Mouse (Mus musculus) 3T3-L1 (cell line): ENCODE measurements around the gene Taok3.

Source experiments
- DNase-seq: peaks from one replicate; pipeline ENCODE4 v3.0.0-alpha.2; 2015; ENCODE audit warnings: low read depth, low spot score

Taok3 gene

GRCm38 (mm10) chr5:117117241-117117640, 2.7 kb upstream of the Taok3 start:
- no peak for DNase-seq

DNA sequence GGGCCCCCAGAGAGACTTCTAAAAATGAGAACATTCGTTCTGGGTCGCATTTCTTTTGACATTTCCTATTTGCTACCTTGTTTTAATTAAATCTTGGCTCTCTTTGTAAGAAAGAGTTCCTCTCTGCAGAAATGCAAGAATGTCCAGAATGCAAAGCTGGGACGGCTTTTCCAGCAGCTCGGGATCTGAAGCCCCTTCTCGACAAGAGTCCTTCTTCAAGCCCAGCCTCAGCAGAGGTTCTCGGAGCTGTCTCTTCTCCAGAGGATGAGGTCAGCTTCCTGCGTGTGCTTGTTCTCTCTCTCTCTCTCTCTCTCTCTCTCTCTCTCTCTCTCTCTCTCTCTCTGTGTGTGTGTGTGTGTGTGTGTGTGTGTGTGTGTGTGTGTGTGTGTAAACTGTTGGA, 2.2 kb upstream of the Taok3 start:
- no peak for DNase-seq

GRCm38 (mm10) chr5:117118220-117118619, 1.7 kb upstream of the Taok3 start:
- no peak for DNase-seq

GRCm38 (mm10) chr5:117118850-117119249, 1.1 kb upstream of the Taok3 start:
- no peak for DNase-seq

GRCm38 (mm10) chr5:117120489-117121466, 849 bp downstream of the Taok3 start:
- DNase-seq: peak; percentile 57

GRCm38 (mm10) chr5:117121657-117122056, 1.7 kb downstream of the Taok3 start:
- no peak for DNase-seq

- peak; percentile 75 for DNase-seq
Observed at GRCm38 (mm10) chr5:117123102-117123501, 3.2 kb downstream of the Taok3 start.

DNA sequence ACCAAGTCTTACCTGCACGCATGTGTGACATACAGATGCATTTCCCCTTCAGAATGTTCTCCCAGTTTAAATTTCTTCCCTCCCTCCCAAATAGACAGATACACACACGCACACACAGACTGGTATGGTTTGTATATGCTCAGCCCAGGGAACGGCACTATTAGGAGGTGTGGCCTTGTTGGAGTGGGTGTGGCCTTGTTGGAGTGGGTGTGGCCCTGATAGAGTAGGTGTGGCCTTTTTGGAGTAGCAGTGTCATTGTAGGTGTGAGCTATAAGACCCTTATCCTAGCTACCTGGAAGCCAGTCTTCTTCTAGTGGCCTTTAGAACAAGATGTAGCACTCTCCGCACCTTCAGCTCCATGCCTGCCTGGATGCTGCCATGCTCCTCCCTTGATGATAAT, 3.9 kb downstream of the Taok3 start:
- DNase-seq: no peak

- no peak for DNase-seq
Observed at GRCm38 (mm10) chr5:117125482-117126346, 5.8 kb downstream of the Taok3 start.

DNA sequence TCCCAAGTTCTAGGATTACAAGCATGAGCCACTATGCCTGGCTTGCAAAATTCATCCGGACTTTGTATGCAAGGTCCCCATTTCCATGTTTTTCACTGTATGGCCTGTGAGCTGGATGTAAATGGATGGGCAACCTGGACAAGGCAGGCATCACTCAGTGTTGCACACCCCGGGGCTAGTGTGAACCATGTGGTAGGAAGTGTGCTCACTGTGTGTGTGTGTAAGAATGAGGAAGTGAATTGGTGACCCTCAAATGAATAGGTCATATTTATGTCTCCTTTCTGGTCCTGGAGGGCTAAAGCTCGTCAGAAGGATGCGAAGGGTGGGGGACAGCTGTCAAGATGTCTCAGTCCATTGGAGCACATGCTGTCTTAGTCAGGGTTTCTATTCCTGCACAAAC, 7.1 kb downstream of the Taok3 start:
- no peak for DNase-seq

- no peak for DNase-seq
Observed at GRCm38 (mm10) chr5:117130726-117131125, 10.8 kb downstream of the Taok3 start.

GRCm38 (mm10) chr5:117133446-117134065, 13.6 kb downstream of the Taok3 start:
- no peak for DNase-seq

DNA sequence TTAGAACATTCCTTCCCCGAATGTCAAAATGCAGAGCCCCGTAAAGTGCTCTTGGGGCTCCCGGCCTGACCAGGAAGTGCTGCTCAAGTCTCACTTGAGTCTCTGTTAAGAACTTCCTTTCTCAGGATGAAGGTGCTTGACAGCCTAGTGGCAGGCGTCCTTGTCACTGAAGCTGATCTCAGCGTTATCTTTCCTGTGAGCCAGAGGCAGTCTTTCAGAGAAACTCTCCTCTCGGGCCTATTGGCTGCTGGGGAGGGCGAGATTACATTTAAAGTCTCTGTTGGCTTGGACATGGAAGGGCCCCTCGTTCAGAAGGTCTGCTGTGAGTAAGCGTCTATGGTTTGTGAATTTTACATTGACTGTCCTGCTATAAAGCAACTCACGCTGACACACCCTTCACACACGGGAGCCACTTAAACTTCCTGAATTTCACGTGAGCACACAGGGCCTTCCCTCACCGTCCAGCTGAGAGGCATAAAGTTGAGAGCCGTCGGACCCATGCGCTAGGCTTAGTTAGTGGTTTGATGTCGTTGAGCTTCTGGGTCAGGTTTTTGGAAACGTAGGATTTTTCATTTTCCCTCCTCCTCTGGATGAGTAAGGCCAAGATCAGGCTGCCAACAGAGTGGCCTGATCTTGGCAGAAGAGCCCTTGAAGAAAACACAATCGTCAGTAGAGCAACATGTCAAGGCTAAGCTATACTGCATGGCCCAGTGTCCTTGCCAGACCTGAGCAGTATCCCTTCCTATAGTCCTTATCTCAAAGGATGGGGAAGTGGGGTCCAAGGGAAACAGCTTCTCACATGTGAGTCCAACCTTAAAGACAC, 14.3 kb downstream of the Taok3 start:
- no peak for DNase-seq

DNA sequence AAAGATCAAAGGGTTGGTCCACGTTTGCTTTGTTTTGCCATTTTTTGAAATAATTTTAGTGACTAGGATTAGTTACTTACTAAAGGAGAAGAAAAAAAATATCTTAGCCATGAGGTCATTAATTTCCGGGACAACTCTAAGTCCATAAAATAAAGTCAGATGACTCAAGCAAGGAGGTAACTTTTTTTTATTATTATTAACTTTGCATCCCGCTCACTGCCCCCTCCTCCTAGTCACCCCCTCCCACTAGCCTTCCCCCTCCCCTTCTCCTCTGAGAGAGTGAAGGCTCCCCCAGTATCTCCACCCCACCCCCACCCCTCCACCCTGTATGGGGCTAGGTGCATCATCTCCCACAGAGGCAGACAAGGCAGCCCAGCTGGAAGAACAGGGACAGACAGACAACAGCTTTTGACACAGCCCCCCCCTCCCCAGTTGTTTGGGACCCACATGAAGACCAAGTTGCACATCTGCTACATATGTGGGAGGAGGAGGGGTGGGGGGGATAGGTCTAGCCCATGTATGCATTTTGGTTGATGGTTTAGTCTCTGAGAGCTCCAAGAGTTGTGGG, 15.0 kb downstream of the Taok3 start:
- peak; percentile 49 for DNase-seq

DNA sequence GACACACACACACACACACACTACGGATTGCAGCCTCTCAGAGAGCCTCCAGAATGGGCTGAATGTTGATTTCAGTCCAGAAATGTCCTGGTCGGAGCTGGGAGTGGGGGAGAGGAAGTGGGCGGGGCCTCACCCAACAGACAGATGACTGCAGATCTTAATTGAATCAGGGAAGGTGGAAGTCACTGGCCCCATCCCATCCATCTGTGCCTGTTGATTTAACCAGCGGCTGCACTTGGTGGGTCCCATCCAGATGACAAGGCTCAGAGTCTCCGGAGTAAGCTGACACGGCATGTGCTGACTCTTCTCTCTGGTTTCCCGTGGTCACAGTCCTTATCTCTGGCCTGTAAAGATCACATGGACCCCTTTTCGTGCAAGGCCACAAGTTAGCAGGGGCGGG, 15.9 kb downstream of the Taok3 start:
- DNase-seq: no peak

- no peak for DNase-seq
Observed at GRCm38 (mm10) chr5:117136570-117136969, 16.6 kb downstream of the Taok3 start.

GRCm38 (mm10) chr5:117137011-117137410, 17.1 kb downstream of the Taok3 start:
- DNase-seq: no peak

DNA sequence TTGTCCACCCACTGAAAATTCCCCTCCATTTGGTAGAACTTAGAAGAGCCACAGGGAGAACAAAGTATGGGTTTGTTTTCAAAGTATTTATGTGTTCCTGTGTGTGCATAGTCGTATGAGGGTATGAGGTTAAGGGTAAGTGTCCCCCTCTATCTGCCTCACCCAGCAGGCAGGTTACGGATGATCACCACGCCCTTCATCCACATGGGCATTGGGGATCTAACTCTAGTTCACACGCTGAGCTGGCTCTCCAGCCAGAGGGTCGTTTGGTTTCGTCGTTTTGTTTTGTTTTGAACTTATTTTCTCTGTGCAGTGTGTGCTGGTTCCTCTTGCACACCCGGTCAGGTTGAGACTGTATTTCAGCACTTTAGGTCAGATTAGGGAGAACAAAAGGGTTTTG, 17.7 kb downstream of the Taok3 start:
- no peak for DNase-seq

DNA sequence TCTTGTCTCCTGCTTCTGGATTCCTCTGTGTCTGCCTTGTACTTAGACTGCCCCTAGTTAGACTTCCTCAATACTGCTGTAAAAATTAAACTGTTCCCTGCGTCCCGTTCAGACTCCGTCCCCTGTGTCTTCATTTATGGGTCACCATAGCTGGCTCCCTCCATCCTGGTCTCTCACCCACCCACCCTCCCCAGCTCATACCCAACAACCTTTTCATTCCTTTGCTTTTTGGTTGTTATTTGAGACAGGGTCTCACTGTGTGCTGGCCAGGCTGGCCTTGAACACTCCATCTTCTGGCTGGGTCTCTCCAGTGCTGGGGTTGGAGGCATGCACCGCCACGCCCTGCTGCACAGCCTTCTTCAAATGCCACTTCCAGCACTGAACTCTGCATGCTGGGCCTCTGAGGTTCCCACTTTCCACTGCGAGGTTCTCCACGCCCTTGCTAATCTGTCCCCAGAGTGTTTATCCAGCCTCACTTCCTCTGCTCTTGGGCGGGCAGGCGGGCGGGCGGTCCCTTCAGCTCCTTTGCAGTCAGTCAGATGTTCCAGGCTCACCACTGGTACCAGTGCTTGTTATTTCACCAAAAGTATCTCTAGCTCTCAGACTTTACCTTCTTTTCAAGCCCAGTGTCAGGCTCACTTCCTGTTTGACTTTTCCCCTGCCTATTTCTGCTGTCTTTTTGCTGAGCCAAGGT, 18.5 kb downstream of the Taok3 start:
- DNase-seq: no peak

DNA sequence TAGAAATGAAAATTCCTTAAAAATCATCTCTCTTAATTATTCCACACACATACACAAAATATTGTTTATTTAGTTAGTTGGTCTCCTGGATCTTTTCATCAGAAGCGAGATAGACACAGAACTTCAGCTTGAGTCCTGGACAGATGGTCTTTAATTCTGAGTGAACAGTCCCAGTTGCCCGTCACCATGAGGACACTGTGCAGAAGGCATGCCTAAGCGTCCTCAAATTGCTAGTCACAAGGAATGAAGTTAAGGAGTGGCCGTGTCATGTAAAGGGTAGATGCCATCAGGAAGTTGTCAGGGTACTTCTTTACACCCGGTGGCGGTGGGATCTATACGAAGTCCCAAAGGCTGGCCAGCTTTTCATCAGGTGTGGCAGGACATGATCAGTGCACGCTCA, 19.9 kb downstream of the Taok3 start:
- no peak for DNase-seq
